Mouse (Mus musculus): ENCODE measurements around the gene Slc25a21.

Gene Slc25a21

GRCm38 (mm10) chr12:57185475-57185874, 11.8 kb downstream of the Slc25a21 start:
- in situ Hi-C loops (cut with MseI, MboI), result loop anchor here (10.0 kb wide), 2 partner anchors 201 to 501 kb away; no protein-coding TSS in a partner anchor

GRCm38 (mm10) chr12:57184401-57185147, 12.7 kb downstream of the Slc25a21 start:
- in situ Hi-C loops (cut with MseI, MboI), result loop anchor here (5.0 to 10.0 kb wide), 3 partner anchors 200 to 502 kb away; no protein-coding TSS in a partner anchor

GRCm38 (mm10) chr12:57179465-57180188, 17.6 kb downstream of the Slc25a21 start:
- in situ Hi-C loops (cut with MseI, MboI), result loop anchor here (5.0 to 10.0 kb wide), 3 partner anchors 195 to 497 kb away; no protein-coding TSS in a partner anchor

GRCm38 (mm10) chr12:57178818-57179217, 18.5 kb downstream of the Slc25a21 start:
- in situ Hi-C loops (cut with MseI, MboI), result no loop called here

GRCm38 (mm10) chr12:57163294-57163693, 34.0 kb downstream of the Slc25a21 start:
- in situ Hi-C loops (cut with MseI, MboI), result no loop called here

GRCm38 (mm10) chr12:57162840-57163239, 34.4 kb downstream of the Slc25a21 start:
- in situ Hi-C loops (cut with MseI, MboI), result no loop called here

- in situ Hi-C loops (cut with MseI, MboI), result no loop called here
These were observed 37.4 kb downstream of the Slc25a21 start for GRCm38 (mm10) chr12:57159904-57160303.

GRCm38 (mm10) chr12:57158266-57158665, 39.0 kb downstream of the Slc25a21 start:
- in situ Hi-C loops (cut with MseI, MboI), result no loop called here

GRCm38 (mm10) chr12:57138937-57139336, 58.3 kb downstream of the Slc25a21 start:
- in situ Hi-C loops (cut with MseI, MboI), result no loop called here

- in situ Hi-C loops (cut with MseI, MboI), result no loop called here
These were observed 59.5 kb downstream of the Slc25a21 start for GRCm38 (mm10) chr12:57137809-57138208.

- in situ Hi-C loops (cut with MseI, MboI), result no loop called here
These were observed 78.7 kb downstream of the Slc25a21 start for GRCm38 (mm10) chr12:57118602-57119001.

GRCm38 (mm10) chr12:57115516-57115915, 81.8 kb downstream of the Slc25a21 start:
- in situ Hi-C loops (cut with MseI, MboI), result no loop called here

GRCm38 (mm10) chr12:57109363-57109762, 87.9 kb downstream of the Slc25a21 start:
- in situ Hi-C loops (cut with MseI, MboI), result no loop called here

- in situ Hi-C loops (cut with MseI, MboI), result no loop called here
These were observed 95.0 kb downstream of the Slc25a21 start for GRCm38 (mm10) chr12:57102322-57102721.

- in situ Hi-C loops (cut with MseI, MboI), result no loop called here
These were observed 96.7 kb downstream of the Slc25a21 start for GRCm38 (mm10) chr12:57100549-57100948.

GRCm38 (mm10) chr12:57099066-57099465, 98.2 kb downstream of the Slc25a21 start:
- in situ Hi-C loops (cut with MseI, MboI), result no loop called here

GRCm38 (mm10) chr12:57098371-57098770, 98.9 kb downstream of the Slc25a21 start:
- in situ Hi-C loops (cut with MseI, MboI), result no loop called here

GRCm38 (mm10) chr12:57093107-57093506, 104.2 kb downstream of the Slc25a21 start:
- in situ Hi-C loops (cut with MseI, MboI), result no loop called here

- in situ Hi-C loops (cut with MseI, MboI), result no loop called here
These were observed 112.8 kb downstream of the Slc25a21 start for GRCm38 (mm10) chr12:57084519-57084918.

- in situ Hi-C loops (cut with MseI, MboI), result no loop called here
These were observed 113.7 kb downstream of the Slc25a21 start for GRCm38 (mm10) chr12:57083533-57083932.

GRCm38 (mm10) chr12:57076606-57077005, 120.7 kb downstream of the Slc25a21 start:
- in situ Hi-C loops (cut with MseI, MboI), result no loop called here

GRCm38 (mm10) chr12:57072616-57073015, 124.7 kb downstream of the Slc25a21 start:
- in situ Hi-C loops (cut with MseI, MboI), result no loop called here

GRCm38 (mm10) chr12:57068607-57069006, 128.7 kb downstream of the Slc25a21 start:
- in situ Hi-C loops (cut with MseI, MboI), result no loop called here

Measured in mouse trophoblast stem cell (cell line).